Mouse (Mus musculus) G1E (cell line): Measurements from ENCODE around the gene Gpatch8.

Source experiments
- CTCF ChIP-seq: IDR thresholded peaks from 2 replicates; pipeline ENCODE4 v1.5.1; 2012; ENCODE audit warnings: low read depth, low read length, inconsistent platforms, mixed read lengths
- GATA1 ChIP-seq: IDR thresholded peaks from 2 replicates; pipeline ENCODE4 v1.6.1; 2012; ENCODE audit warnings: borderline replicate concordance, low read length, inconsistent platforms, mixed read lengths
- GATA2 ChIP-seq: IDR thresholded peaks from 2 replicates; pipeline ENCODE4 v1.6.1; 2012; ENCODE audit warnings: low read depth, low read length, inconsistent platforms, borderline replicate concordance

DNA sequence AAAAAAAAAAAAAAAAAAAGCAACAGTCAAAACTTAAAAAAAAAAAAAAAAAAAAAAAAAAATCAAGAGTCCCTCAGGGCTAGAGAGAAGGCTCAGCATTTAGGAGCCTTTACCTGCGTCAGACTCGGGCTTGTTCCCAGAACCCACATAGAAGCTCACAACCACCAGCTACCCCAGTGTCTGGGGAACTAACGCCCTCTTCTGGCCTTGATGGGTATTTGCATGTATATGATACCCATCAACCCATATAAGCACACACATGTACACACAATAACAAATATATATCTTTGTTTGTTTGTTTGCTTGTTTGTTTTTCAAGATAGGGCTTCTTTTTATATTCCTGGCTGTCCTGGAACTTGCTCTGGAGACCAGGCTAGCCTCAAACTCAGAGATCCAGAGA is 31.4 kb upstream of the Gpatch8 start:
- TF ChIP-seq CTCF (no peak), GATA2 (no peak), GATA1 (no peak)
